In genomic region chr13:48850326-48850725, GRCm38 (mm10) we compare ENCODE assay signal across 18 mouse cellular contexts. TPM values are rescaled to one million over a fixed set of nuclear protein-coding genes. Genes with fewer than 3 reads are reported as not detected.
DNase-seq lines count a peak whose midpoint lies in the region; ATAC-seq and TF ChIP-seq lines count a peak whose summit lies in the region.
"Had no signal": no experiment of that assay in that cellular context is flagged by ENCODE, and none has a peak within 500 bp of the region (broad histone marks: within the 10 kb centered on the region; RNA-seq: fewer than 3 reads in every experiment).

No protein-coding gene starts in this region.

- DNase-seq in forebrain, postnatal 0 days: no peak
- no peak for DNase-seq in neural tube, embryonic 10.5 days (ENCODE audit: extremely low spot score, low spot score)
- DNase-seq in cerebellum, postnatal 14 days: peak; percentile 47 to 54
- DNase-seq: adrenal gland, postnatal 25 days; embryo, embryonic 11 days; gastrocnemius, adult 2 months; heart, postnatal 4 days; kidney, adult 18-20 months; kidney, postnatal 10 days; lung, postnatal 14 days; thymus, adult 18-20 months had no signal

- 83% methylated on average over 2 of the region's 2 CpGs for WGBS in forebrain, postnatal 0 days
- WGBS in forebrain, embryonic 15.5 days: 90% methylated on average over 2 of the region's 2 CpGs
- WGBS in neural tube, embryonic 13.5 days: 59% methylated on average over 2 of the region's 2 CpGs
- WGBS in midbrain, embryonic 16.5 days: 88% methylated on average over 2 of the region's 2 CpGs
- 84% methylated on average over 2 of the region's 2 CpGs for WGBS in heart, embryonic 12.5 days

- no peak for TF ChIP-seq CTCF in forebrain, postnatal 0 days (IDR thresholded peaks at IDR 0.05; ENCODE audit: low read depth)

- no peak overlapping the region for H3K4me2 ChIP-seq in forebrain, postnatal 0 days (ENCODE audit: low read depth)
- H3K4me2 ChIP-seq in forebrain, embryonic 15.5 days (replicated peaks): no peak overlapping the region
- H3K4me2 ChIP-seq in neural tube, embryonic 13.5 days: no peak overlapping the region
- no peak overlapping the region for H3K4me2 ChIP-seq in midbrain, embryonic 16.5 days (ENCODE audit: low read length)
- H3K4me2 ChIP-seq in heart, embryonic 12.5 days: no peak overlapping the region
- H3K4me2 ChIP-seq: embryonic facial prominence, embryonic 15.5 days had no signal

- no peak for ATAC-seq in forebrain, postnatal 0 days
- no peak for ATAC-seq in forebrain, embryonic 15.5 days (replicated peaks)
- ATAC-seq in neural tube, embryonic 13.5 days (ENCODE audit: low read depth): no peak
- ATAC-seq in midbrain, embryonic 16.5 days: no peak
- ATAC-seq in heart, embryonic 12.5 days (ENCODE audit: insufficient number of reproducible peaks, low FRiP score): no peak
- ATAC-seq: activated CD4-positive, CD25-positive, alpha-beta regulatory T cell, adult 4 months; Patski had no signal

- H3K27ac ChIP-seq in forebrain, postnatal 0 days (ENCODE audit: low read depth, low read length): 0 out of 2 replicates have a peak overlapping the region, but pooled peaks have one; percentile 9
- no peak overlapping the region for H3K27ac ChIP-seq in forebrain, embryonic 15.5 days (replicated peaks)
- peak overlapping the region; percentile 46; the same call in 1 of the 2 replicates for H3K27ac ChIP-seq in neural tube, embryonic 13.5 days (replicated peaks)
- peak overlapping the region; percentile 24; the same call in 1 of the 2 replicates for H3K27ac ChIP-seq in midbrain, embryonic 16.5 days (ENCODE audit: low read length)
- no peak overlapping the region for H3K27ac ChIP-seq in heart, embryonic 12.5 days (ENCODE audit: poor library complexity, severe bottlenecking)
- H3K27ac ChIP-seq: embryonic facial prominence, embryonic 15.5 days; gastrocnemius, adult 2 months had no signal

- H3K4me1 ChIP-seq in forebrain, postnatal 0 days (ENCODE audit: insufficient read depth): peaks cover 7% of the 10 kb centered on the region
- H3K4me1 ChIP-seq in forebrain, embryonic 15.5 days: peaks cover 34% of the 10 kb centered on the region
- peaks cover 64% of the 10 kb centered on the region for H3K4me1 ChIP-seq in neural tube, embryonic 13.5 days (replicated peaks)
- peaks cover 36% of the 10 kb centered on the region for H3K4me1 ChIP-seq in midbrain, embryonic 16.5 days (ENCODE audit: control insufficient read depth, insufficient read depth, low read length)
- peaks cover 71% of the 10 kb centered on the region for H3K4me1 ChIP-seq in heart, embryonic 12.5 days (replicated peaks)

- H3K9ac ChIP-seq in forebrain, postnatal 0 days: no peak overlapping the region
- no peak overlapping the region for H3K9ac ChIP-seq in forebrain, embryonic 15.5 days (replicated peaks)
- H3K9ac ChIP-seq in neural tube, embryonic 13.5 days: 0 out of 2 replicates have a peak overlapping the region, but pooled peaks have one; percentile 38
- no peak overlapping the region for H3K9ac ChIP-seq in midbrain, embryonic 16.5 days (ENCODE audit: low read depth, low read length)
- H3K9ac ChIP-seq in heart, embryonic 12.5 days: no peak overlapping the region
- H3K9ac ChIP-seq: embryonic facial prominence, embryonic 15.5 days had no signal

- H3K4me3 ChIP-seq in forebrain, postnatal 0 days (ENCODE audit: low read depth, low read length): no peak overlapping the region
- H3K4me3 ChIP-seq in forebrain, embryonic 15.5 days: no peak overlapping the region
- H3K4me3 ChIP-seq in neural tube, embryonic 13.5 days: no peak overlapping the region
- no peak overlapping the region for H3K4me3 ChIP-seq in midbrain, embryonic 16.5 days (ENCODE audit: low read depth, low read length)
- no peak overlapping the region for H3K4me3 ChIP-seq in heart, embryonic 12.5 days
- H3K4me3 ChIP-seq: embryonic facial prominence, embryonic 15.5 days; gastrocnemius, adult 2 months had no signal

- H3K36me3 ChIP-seq in forebrain, postnatal 0 days (ENCODE audit: insufficient read depth): no peaks in the 10 kb centered on the region
- no peaks in the 10 kb centered on the region for H3K36me3 ChIP-seq in forebrain, embryonic 15.5 days
- H3K36me3 ChIP-seq in neural tube, embryonic 13.5 days: no peaks in the 10 kb centered on the region
- no peaks in the 10 kb centered on the region for H3K36me3 ChIP-seq in midbrain, embryonic 16.5 days (ENCODE audit: control insufficient read depth, insufficient read depth, low read length)
- no peaks in the 10 kb centered on the region for H3K36me3 ChIP-seq in heart, embryonic 12.5 days
- H3K36me3 ChIP-seq: embryonic facial prominence, embryonic 15.5 days had no signal

- no peaks in the 10 kb centered on the region for H3K27me3 ChIP-seq in forebrain, postnatal 0 days (ENCODE audit: insufficient read depth, low read length)
- no peaks in the 10 kb centered on the region for H3K27me3 ChIP-seq in forebrain, embryonic 15.5 days
- no peaks in the 10 kb centered on the region for H3K27me3 ChIP-seq in neural tube, embryonic 13.5 days
- no peaks in the 10 kb centered on the region for H3K27me3 ChIP-seq in midbrain, embryonic 16.5 days (ENCODE audit: control insufficient read depth, insufficient read depth, low read depth, low read length)
- no peaks in the 10 kb centered on the region for H3K27me3 ChIP-seq in heart, embryonic 12.5 days (replicated peaks)
- H3K27me3 ChIP-seq: embryonic facial prominence, embryonic 15.5 days; Patski had no signal

- H3K9me3 ChIP-seq in forebrain, postnatal 0 days (ENCODE audit: low read length): no peaks in the 10 kb centered on the region
- H3K9me3 ChIP-seq in forebrain, embryonic 15.5 days: no peaks in the 10 kb centered on the region
- no peaks in the 10 kb centered on the region for H3K9me3 ChIP-seq in neural tube, embryonic 13.5 days
- H3K9me3 ChIP-seq in midbrain, embryonic 16.5 days (replicated peaks; ENCODE audit: control insufficient read depth, low read length, poor library complexity, severe bottlenecking): no peaks in the 10 kb centered on the region
- H3K9me3 ChIP-seq in heart, embryonic 12.5 days (replicated peaks): no peaks in the 10 kb centered on the region
- H3K9me3 ChIP-seq: embryonic facial prominence, embryonic 15.5 days had no signal

RNA-seq across cellular contexts. Expression of gene Phf2, which starts 20.6 kb away (rescaled TPM):
- total RNA-seq in forebrain, postnatal 0 days (2014; rRNA removed): 21.5 and 30.3 TPM in 2 replicates
- polyA plus RNA-seq in forebrain, postnatal 0 days (2015; fragmentation: Nextera tagmentation; extraction: Ambion mirVana): 3.7 and 4.7 TPM in 2 replicates
- 10.5 and 11.5 TPM in 2 replicates for polyA plus RNA-seq in forebrain, embryonic 15.5 days (2015; fragmentation: Nextera tagmentation; extraction: Ambion mirVana)
- polyA plus RNA-seq in neural tube, embryonic 13.5 days (2015; fragmentation: Nextera tagmentation; extraction: Ambion mirVana): 9.6 and 9.7 TPM in 2 replicates
- 8.2 and 9.3 TPM in 2 replicates for polyA plus RNA-seq in midbrain, embryonic 16.5 days (2015; fragmentation: Nextera tagmentation; extraction: Ambion mirVana)
- 4.9 and 5.7 TPM in 2 replicates for polyA plus RNA-seq in heart, embryonic 12.5 days (2016; fragmentation: Nextera tagmentation; extraction: Ambion mirVana)

Comparison
In these comparisons a context has a peak if more than half of its experiments do, and no peak if none do; other contexts are left out.
1. H3K27ac ChIP-seq: peak in forebrain, postnatal 0 days (single experiment), neural tube, embryonic 13.5 days (single experiment) and midbrain, embryonic 16.5 days (single experiment); none in forebrain, embryonic 15.5 days (single experiment) and heart, embryonic 12.5 days (single experiment).
2. DNase-seq: peak in cerebellum, postnatal 14 days (2 of 2); none in forebrain, postnatal 0 days (single experiment) and neural tube, embryonic 10.5 days (single experiment).